Mouse (Mus musculus) adrenal gland, postnatal 14 days (tissue): ENCODE measurements around the gene Insl3. TPM values are rescaled to one million over a fixed set of nuclear protein-coding genes. Genes with fewer than 3 reads are reported as not detected.
A peak's percentile ranks its signal among the peaks of the same experiment; 100 is the strongest.
"Not testable (repeated sequence)": the region's sequence is repeated elsewhere in the genome, so short reads cannot be mapped to it uniquely, and the experiment has no call there.

ENCODE experiments used
- DNase-seq: peaks from one replicate; pipeline ENCODE4 v3.0.0; 2021; ENCODE audit warnings: mixed read lengths
- total RNA-seq: library from RNA; stranded (reverse); gene quantifications from 2 replicates; pipeline ENCODE4 v1.2.3, GENCODE M21; 2021

Insl3 gene
- total RNA-seq, 1 experiment from 2014 or later: 8.0 TPM

- peak; percentile 57 for DNase-seq
These were observed 11.5 kb upstream of the Insl3 start for GRCm38 (mm10) chr8:71677555-71677954.

- no peak for DNase-seq
These were observed 10.8 kb upstream of the Insl3 start for GRCm38 (mm10) chr8:71678216-71678615.

GRCm38 (mm10) chr8:71679116-71679515 lies 9.9 kb upstream of the Insl3 start:
- no peak for DNase-seq

GRCm38 (mm10) chr8:71679550-71680168 lies 9.4 kb upstream of the Insl3 start:
- peak; percentile 55 for DNase-seq

GRCm38 (mm10) chr8:71680471-71680870 lies 8.5 kb upstream of the Insl3 start:
- peak; percentile 46 for DNase-seq

- DNase-seq: no peak
These were observed 7.6 kb upstream of the Insl3 start for GRCm38 (mm10) chr8:71681369-71681915.

- DNase-seq: no peak
These were observed 6.2 kb upstream of the Insl3 start for GRCm38 (mm10) chr8:71682832-71683231.

- no peak for DNase-seq
These were observed 4.3 kb upstream of the Insl3 start for GRCm38 (mm10) chr8:71684701-71685100.

- DNase-seq: no peak
These were observed 3.4 kb upstream of the Insl3 start for GRCm38 (mm10) chr8:71685573-71685972.

GRCm38 (mm10) chr8:71686143-71686734 lies 2.8 kb upstream of the Insl3 start:
- DNase-seq: no peak

GRCm38 (mm10) chr8:71687616-71688015 lies 1.4 kb upstream of the Insl3 start:
- no peak for DNase-seq

- no peak for DNase-seq
These were observed 3.5 kb downstream of the Insl3 start for GRCm38 (mm10) chr8:71692509-71692908.

GRCm38 (mm10) chr8:71693166-71694041 lies 4.4 kb downstream of the Insl3 start:
- no peak for DNase-seq

- DNase-seq: not testable (repeated sequence)
These were observed 6.4 kb downstream of the Insl3 start for GRCm38 (mm10) chr8:71695456-71695855.

GRCm38 (mm10) chr8:71700493-71701269 lies 11.7 kb downstream of the Insl3 start:
- DNase-seq: no peak

- DNase-seq: no peak
These were observed 12.5 kb downstream of the Insl3 start, which contains the start of gene B3gnt3 for GRCm38 (mm10) chr8:71701414-71702086. Gene B3gnt3 (minus strand): TSS chr8:71701789.

GRCm38 (mm10) chr8:71702087-71702432 lies 13.0 kb downstream of the Insl3 start:
- DNase-seq: no peak

- DNase-seq: no peak
These were observed 13.9 kb downstream of the Insl3 start for GRCm38 (mm10) chr8:71702923-71703322.

GRCm38 (mm10) chr8:71703400-71703799 lies 14.4 kb downstream of the Insl3 start:
- not testable (repeated sequence) for DNase-seq

- DNase-seq: peak; percentile 75
These were observed 18.9 kb downstream of the Insl3 start for GRCm38 (mm10) chr8:71707874-71708273.

GRCm38 (mm10) chr8:71709134-71709799 lies 20.3 kb downstream of the Insl3 start:
- no peak for DNase-seq
